Mouse (Mus musculus): ENCODE data around the gene Mcm2. TPM values are rescaled to one million over a fixed set of nuclear protein-coding genes. Genes with fewer than 3 reads are reported as not detected.

The Mcm2 gene
- 48.4 and 56.4 TPM in 2 replicates for total RNA-seq (2023)

GRCm38 (mm10) chr6:88898534-88899048 lies at the start of gene Mcm2:
TSS of gene Mcm2 (minus strand) at chr6:88898780.

GRCm38 (mm10) chr6:88901947-88902820 lies 3.6 kb upstream of the Mcm2 start, which contains the start of gene Tpra1:
TSS of gene Tpra1 (plus strand) at chr6:88902251.

GRCm38 (mm10) chr6:88874868-88875508 lies 23.6 kb downstream of the Mcm2 start, which contains the start of gene Podxl2:
TSS of gene Podxl2 (minus strand) at chr6:88875044.

GRCm38 (mm10) chr6:88841781-88842689 lies 56.5 kb downstream of the Mcm2 start, which contains the start of gene Abtb1:
TSS of gene Abtb1 (minus strand) at chr6:88841984.

Other genes with a start within 250 kb of the Mcm2 start
- 64.4 and 67.3 TPM in 2 replicates for gene Mgll, start 174.4 kb downstream of the Mcm2 start, total RNA-seq (2023)
- gene Abtb1, start 56.8 kb downstream of the Mcm2 start, total RNA-seq (2023): 328 and 469 TPM in 2 replicates
- not detected in 2 replicates for gene Podxl2, start 23.7 kb downstream of the Mcm2 start, total RNA-seq (2023)
- gene Tpra1, start 3.5 kb upstream of the Mcm2 start, total RNA-seq (2023): 42.2 and 54.5 TPM in 2 replicates

Measured in neutrophil, adult 65 days (primary cell).